Mouse (Mus musculus) heart, embryonic 10.5 days (tissue): Measurements from ENCODE around the gene Taf6l. TPM values are rescaled to one million over a fixed set of nuclear protein-coding genes. Genes with fewer than 3 reads are reported as not detected.
A peak's percentile ranks its signal among the peaks of the same experiment; 100 is the strongest.
"Not testable (repeated sequence)": the region's sequence is repeated elsewhere in the genome, so short reads cannot be mapped to it uniquely, and the experiment has no call there.

Experiments used
- DNase-seq: peaks from one replicate; pipeline ENCODE4 v3.0.0-alpha.2; 2017; ENCODE audit warnings: low spot score
- H3K27ac ChIP-seq: fragments of 300-500 bp; sonication (generic); 2 replicates; pipeline ENCODE4 v1.5.1; 2016; ENCODE audit warnings: mild to moderate bottlenecking
- H3K27me3 ChIP-seq: fragments of 300-500 bp; sonication (generic); 2 replicates; pipeline ENCODE4 v1.6.1; 2016; ENCODE audit warnings: mild to moderate bottlenecking; ENCODE audit not compliant: poor library complexity, insufficient read depth, severe bottlenecking
- H3K36me3 ChIP-seq: fragments of 300-500 bp; sonication (generic); 2 replicates; pipeline ENCODE4 v1.6.1; 2016; ENCODE audit warnings: mild to moderate bottlenecking, moderate library complexity
- H3K4me1 ChIP-seq: fragments of 300-500 bp; sonication (generic); 2 replicates; pipeline ENCODE4 v1.6.1; 2016; ENCODE audit warnings: mild to moderate bottlenecking
- H3K4me3 ChIP-seq: fragments of 300-500 bp; sonication (generic); 2 replicates; pipeline ENCODE4 v1.5.1; 2016; ENCODE audit warnings: mild to moderate bottlenecking, moderate library complexity
- H3K9me3 ChIP-seq: fragments of 300-500 bp; sonication (generic); 2 replicates; pipeline ENCODE4 v1.6.1; 2016; ENCODE audit warnings: mild to moderate bottlenecking, moderate library complexity
- WGBS: fragments of 180-500 bp; shearing (Covaris S2); methylation state at CpG from one replicate; pipeline ENCODE4 v1.1.7; 2016; 5-methylcytosine and 5-hydroxymethylcytosine counted together
- polyA plus RNA-seq: library from polyadenylated mRNA; unstranded; fragments of >200 nt; fragmentation: Nextera tagmentation; extraction: Ambion mirVana; gene quantifications from 2 replicates; pipeline ENCODE4 v1.2.1, GENCODE M21; 2016

The Taf6l gene
- polyA plus RNA-seq, 1 experiment from 2014 or later, result 36.1 TPM

DNA sequence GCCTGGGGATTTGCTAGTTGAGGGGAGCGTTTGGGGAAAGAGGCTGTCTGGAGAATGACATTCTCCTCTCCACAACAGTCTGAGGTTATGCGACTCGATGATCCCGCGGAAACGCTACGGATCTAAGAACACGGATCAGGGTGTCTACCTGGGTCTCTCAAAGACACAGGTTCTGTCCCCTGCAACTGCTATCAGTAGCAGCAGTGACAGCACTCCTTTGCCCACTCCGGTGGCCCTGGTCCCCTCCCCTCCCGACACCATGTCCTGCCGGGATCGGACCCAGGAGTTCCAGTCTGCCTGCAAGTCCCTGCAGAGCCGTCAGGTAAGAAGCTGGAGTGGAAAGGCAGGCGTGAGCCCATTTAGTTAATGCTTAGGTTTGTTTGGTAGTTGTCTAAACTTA is 44.0 kb downstream of the Taf6l start:
- Histone ChIP-seq H3K4me1 (peaks cover 20% of the 10 kb centered on the region), H3K27ac (peak overlapping the region; percentile 98), H3K36me3 (peaks cover 78% of the 10 kb centered on the region), H3K9me3 (no peaks in the 10 kb centered on the region), H3K27me3 (no peaks in the 10 kb centered on the region), H3K4me3 (peak overlapping the region; percentile 97)
- no peak for DNase-seq
- WGBS, result 13% methylated on average over 14 of the region's 14 CpGs

DNA sequence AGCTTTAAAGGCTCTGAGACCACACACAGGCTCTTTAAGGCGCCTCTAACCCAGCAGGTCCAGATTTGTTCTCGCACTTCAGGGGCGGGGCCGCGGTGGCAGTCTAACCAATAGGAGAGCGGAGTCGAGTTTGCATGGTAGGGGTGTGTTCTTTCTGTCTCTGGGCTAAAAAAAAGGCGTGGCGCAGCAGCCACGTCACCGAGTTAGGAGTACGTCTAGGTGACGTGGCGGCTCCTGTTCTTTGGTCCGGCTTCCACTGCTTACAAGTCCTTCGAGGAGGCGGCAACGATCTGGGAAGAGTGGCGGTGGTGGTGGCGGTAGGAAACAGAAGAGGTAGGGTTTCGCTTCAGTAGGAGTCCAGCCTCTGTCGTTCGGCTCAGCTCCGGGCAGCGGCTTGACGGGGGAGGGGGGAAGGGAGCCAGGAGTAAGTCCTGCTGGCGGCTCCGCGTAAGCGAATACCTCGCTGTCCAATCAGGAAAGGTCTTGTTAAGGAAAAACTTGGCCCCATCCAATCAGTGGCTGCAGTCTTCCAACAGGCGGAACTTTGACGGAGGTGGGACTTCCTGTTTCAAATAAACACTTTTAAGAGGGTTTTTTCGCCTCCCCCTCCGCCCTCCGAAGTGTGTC is 44.9 kb downstream of the Taf6l start, which contains the start of gene Stx5a:
TSS of gene Stx5a (plus strand) at position 171 of the 627 bp plus-strand sequence.
- Histone ChIP-seq H3K27me3 (no peaks in the 10 kb centered on the region), H3K4me3 (peak within 1 kb of the TSS; percentile 97), H3K36me3 (peaks cover 71% of the 10 kb centered on the region), H3K27ac (peak within 1 kb of the TSS; percentile 98), H3K4me1 (peaks cover 20% of the 10 kb centered on the region), H3K9me3 (no peaks in the 10 kb centered on the region)
- DNase-seq, result peak; percentile 99
- under 1% methylated on average over 36 of the region's 36 CpGs for WGBS

DNA sequence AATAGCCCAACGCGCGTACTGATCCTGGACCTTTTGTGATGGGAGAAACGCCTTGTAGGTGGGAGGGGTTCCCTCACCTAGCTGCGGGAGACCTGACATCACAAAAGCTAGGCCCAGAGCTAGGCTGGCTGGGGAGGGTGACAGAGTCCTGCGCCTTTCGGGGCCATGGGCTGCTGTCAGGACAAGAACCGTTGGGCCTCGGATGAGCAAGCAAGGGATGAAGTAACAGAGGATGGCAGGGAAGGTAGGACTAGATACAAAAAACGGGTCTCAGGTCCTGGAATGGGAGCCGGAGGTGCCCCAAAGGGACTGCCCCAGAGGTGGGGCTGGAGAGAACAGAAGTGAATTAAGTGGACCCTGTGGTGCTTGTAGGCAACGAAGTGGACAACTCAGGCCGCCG is 45.6 kb downstream of the Taf6l start, which contains the start of gene 1700092M07Rik:
TSS of gene 1700092M07Rik (plus strand) at position 116 of the 400 bp plus-strand sequence.
- DNase-seq, result no peak
- H3K27ac ChIP-seq, result peak within 1 kb of the TSS; percentile 98
- H3K36me3 ChIP-seq, result peaks cover 64% of the 10 kb centered on the region
- no peaks in the 10 kb centered on the region for H3K9me3 ChIP-seq
- peaks cover 20% of the 10 kb centered on the region for H3K4me1 ChIP-seq
- WGBS, result 65% methylated on average over 14 of the region's 14 CpGs
- no peaks in the 10 kb centered on the region for H3K27me3 ChIP-seq
- peak within 1 kb of the TSS; percentile 97 for H3K4me3 ChIP-seq

DNA sequence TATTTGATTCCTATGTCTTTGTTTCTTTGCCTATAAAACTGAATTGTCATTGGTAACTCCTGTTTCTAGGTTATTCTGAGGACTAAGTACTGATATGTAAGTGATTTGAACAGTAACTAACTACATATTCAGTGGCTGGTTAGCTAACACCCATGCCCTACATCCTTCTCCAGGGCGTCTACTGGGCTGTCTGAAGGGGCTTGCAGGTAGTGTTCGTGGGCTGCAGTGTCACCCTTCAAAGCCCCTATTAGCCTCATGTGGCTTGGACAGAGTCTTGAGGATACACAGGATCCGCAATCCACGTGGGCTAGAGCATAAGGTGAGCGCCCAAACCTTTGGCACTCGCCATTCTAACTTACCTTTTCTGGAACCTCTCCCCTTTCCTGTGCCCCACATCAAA is 46.6 kb downstream of the Taf6l start:
- 92% methylated on average over 6 of the region's 6 CpGs for WGBS

DNA sequence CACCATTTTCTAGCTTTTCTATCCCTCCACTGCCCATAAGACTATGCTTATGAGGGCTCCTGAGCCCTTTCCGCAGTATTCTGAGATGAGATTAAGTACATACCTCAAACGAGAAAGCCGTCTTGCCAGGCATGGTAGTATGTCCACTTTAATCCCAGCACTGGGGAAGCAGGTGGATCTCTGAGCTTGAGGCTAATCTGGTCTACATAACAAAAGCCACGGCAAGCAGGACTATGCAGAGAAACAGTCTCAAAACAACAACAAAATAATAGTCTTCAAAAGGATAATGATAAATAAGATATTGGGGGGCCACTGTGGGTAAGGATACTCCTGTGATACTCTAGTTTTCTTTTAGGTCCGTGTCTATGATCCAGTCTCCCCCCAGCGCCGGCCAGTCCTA is 47.3 kb downstream of the Taf6l start:
- Histone ChIP-seq H3K4me3 (no peak overlapping the region), H3K36me3 (peaks cover 49% of the 10 kb centered on the region)

More for the DNA sequence above, 46.6 kb downstream of the Taf6l start:
- H3K27me3 ChIP-seq, result no peaks in the 10 kb centered on the region
- no peak overlapping the region for H3K27ac ChIP-seq
- no peaks in the 10 kb centered on the region for H3K9me3 ChIP-seq
- DNase-seq, result no peak
- H3K36me3 ChIP-seq, result peaks cover 54% of the 10 kb centered on the region
- H3K4me1 ChIP-seq, result peaks cover 26% of the 10 kb centered on the region
- H3K4me3 ChIP-seq, result no peak overlapping the region

GRCm38 (mm10) chr19:8736160-8736467 is 50.1 kb downstream of the Taf6l start:
- no peaks in the 10 kb centered on the region for H3K27me3 ChIP-seq
- peaks cover 15% of the 10 kb centered on the region for H3K4me1 ChIP-seq
- DNase-seq, result no peak
- no peaks in the 10 kb centered on the region for H3K9me3 ChIP-seq
- H3K4me3 ChIP-seq, result peak overlapping the region; percentile 94
- H3K27ac ChIP-seq, result peak overlapping the region; percentile 89
- 2% methylated on average over 11 of the region's 11 CpGs for WGBS
- H3K36me3 ChIP-seq, result peaks cover 38% of the 10 kb centered on the region

More for the DNA sequence above, 47.3 kb downstream of the Taf6l start:
- WGBS, result 88% methylated on average over 7 of the region's 7 CpGs
- Histone ChIP-seq H3K9me3 (no peaks in the 10 kb centered on the region), H3K4me1 (peaks cover 26% of the 10 kb centered on the region), H3K27ac (no peak overlapping the region), H3K27me3 (no peaks in the 10 kb centered on the region)
- DNase-seq, result no peak

GRCm38 (mm10) chr19:8735389-8736159 is 50.6 kb downstream of the Taf6l start, which contains the start of gene Wdr74:
Wdr74 (plus strand) TSS chr19:8735827.
- under 1% methylated on average over 32 of the region's 32 CpGs for WGBS
- DNase-seq, result peak; percentile 95
- Histone ChIP-seq H3K36me3 (peaks cover 35% of the 10 kb centered on the region), H3K27ac (peak within 1 kb of the TSS; percentile 89), H3K27me3 (no peaks in the 10 kb centered on the region), H3K4me1 (peaks cover 9% of the 10 kb centered on the region), H3K4me3 (peak within 1 kb of the TSS; percentile 94), H3K9me3 (no peaks in the 10 kb centered on the region)

DNA sequence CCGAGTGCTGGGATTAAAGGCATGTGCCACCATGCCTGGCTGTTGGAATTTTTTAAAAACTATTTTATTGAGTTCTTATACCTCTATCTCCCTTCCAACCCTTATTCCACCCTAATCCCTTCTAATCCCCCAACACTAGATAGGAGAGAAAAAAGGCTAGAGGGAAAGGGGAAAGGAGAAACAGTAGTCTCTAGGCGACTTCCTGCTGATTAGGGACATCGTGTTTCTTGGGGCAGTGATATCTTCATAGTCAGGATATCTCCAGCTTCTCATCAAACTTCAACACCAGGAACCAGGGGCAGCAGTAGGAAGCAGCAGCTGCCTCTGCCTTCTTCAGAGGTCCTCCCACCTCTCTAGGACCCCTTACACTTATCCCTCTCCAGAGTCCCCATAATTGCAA is 51.9 kb downstream of the Taf6l start:
- Histone ChIP-seq H3K27ac (no peak overlapping the region), H3K4me3 (no peak overlapping the region), H3K9me3 (no peaks in the 10 kb centered on the region), H3K36me3 (peaks cover 23% of the 10 kb centered on the region), H3K27me3 (no peaks in the 10 kb centered on the region), H3K4me1 (peaks cover 6% of the 10 kb centered on the region; the same call in 1 of the 2 replicates)
- no peak for DNase-seq
- 61% methylated on average over 3 of the region's 3 CpGs for WGBS

DNA sequence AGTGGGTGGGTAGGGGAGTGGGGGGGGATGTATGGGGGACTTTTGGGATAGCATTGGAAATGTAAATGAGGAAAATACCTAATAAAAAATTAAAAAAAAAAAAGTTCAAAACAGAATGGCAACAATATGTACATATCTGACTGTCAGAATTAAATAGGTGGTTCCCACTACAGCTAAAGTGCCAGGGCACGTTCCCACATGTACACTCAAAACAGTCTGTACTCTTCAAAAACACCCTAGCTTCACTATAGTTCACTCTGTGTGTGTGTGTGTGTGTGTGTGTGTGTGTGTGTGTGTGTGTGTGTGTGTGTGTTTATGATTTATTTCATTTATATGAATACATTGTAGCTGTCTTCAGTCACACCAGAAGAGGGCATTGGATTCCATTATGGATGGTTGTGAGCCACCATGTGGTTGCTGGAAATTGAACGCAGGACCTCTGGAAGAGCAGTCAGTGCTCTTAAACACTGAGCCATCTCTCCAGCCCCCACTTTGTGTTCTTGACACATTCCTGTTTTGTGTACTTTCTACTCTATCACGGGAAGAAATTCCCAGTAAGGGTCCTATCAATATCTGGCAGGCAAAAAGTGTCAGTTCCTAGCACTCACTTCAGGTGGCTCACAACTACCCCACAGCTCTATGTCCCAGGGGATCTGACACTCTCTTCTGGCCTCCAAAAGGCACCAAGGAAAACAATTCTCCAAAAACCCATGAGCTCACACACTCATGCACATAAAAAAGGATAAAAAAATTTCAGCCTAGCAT is 57.7 kb downstream of the Taf6l start:
- not testable (repeated sequence) for H3K4me1 ChIP-seq, H3K27me3 ChIP-seq, H3K4me3 ChIP-seq, H3K27ac ChIP-seq, H3K9me3 ChIP-seq
- peak; percentile 45 for DNase-seq
- WGBS, result 50% methylated on average over 3 of the region's 3 CpGs
- H3K36me3 ChIP-seq, result peaks cover 31% of the 10 kb centered on the region

- 24% methylated on average over 5 of the region's 5 CpGs for WGBS
- Histone ChIP-seq H3K9me3 (no peaks in the 10 kb centered on the region), H3K27ac (no peak overlapping the region), H3K27me3 (no peaks in the 10 kb centered on the region), H3K4me3 (no peak overlapping the region), H3K36me3 (peaks cover 31% of the 10 kb centered on the region), H3K4me1 (peaks cover 5% of the 10 kb centered on the region; the same call in 1 of the 2 replicates)
- no peak for DNase-seq
These were observed 58.6 kb downstream of the Taf6l start for GRCm38 (mm10) chr19:8727495-8728114.

GRCm38 (mm10) chr19:8726609-8727390 is 59.4 kb downstream of the Taf6l start:
- Histone ChIP-seq H3K27ac (no peak overlapping the region), H3K4me3 (0 out of 2 replicates have a peak overlapping the region, but pooled peaks have one; percentile 1), H3K9me3 (no peaks in the 10 kb centered on the region), H3K27me3 (no peaks in the 10 kb centered on the region), H3K4me1 (peaks cover 11% of the 10 kb centered on the region), H3K36me3 (peaks cover 31% of the 10 kb centered on the region)
- 25% methylated on average over 3 of the region's 3 CpGs for WGBS
- no peak for DNase-seq

DNA sequence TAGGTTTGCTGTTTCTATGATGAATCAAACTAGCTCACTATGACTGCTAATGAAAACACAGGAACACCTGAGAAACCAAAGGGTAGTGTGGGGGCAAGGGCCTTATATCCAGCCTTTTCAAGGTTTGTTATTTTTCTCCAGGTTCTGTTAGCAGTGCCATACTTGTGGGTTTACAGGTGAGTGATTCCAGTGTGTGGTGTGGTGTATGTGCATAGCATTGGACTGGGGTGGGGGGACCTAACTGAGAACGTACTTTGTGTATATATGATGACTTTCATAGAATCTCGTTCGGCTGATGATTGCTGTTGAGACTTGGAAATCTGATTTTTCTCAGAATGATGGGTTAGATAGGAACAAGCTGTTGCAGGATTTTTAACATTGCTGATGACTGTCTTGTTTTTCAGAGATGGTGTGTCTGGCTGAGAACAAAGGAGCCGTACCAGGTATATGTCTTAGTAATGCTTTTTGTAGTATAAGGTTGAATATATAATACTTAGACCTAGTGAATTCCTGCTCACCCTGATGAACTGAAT is 61.1 kb downstream of the Taf6l start:
- Histone ChIP-seq H3K36me3 (peaks cover 31% of the 10 kb centered on the region), H3K4me3 (peak overlapping the region; percentile 69), H3K27ac (no peak overlapping the region), H3K27me3 (no peaks in the 10 kb centered on the region), H3K4me1 (peaks cover 11% of the 10 kb centered on the region), H3K9me3 (no peaks in the 10 kb centered on the region)
- DNase-seq, result no peak
- 64% methylated on average over 4 of the region's 4 CpGs for WGBS
